Comparison of ENCODE assay signal across 8 mouse cellular contexts in genomic region chr1:191096871-191097681, GRCm38 (mm10). TPM values are rescaled to one million over a fixed set of nuclear protein-coding genes. Genes with fewer than 3 reads are reported as not detected.
A peak's percentile ranks its signal among the peaks of the same experiment; 100 is the strongest.
DNase-seq lines count a peak whose midpoint lies in the region; ATAC-seq and TF ChIP-seq lines count a peak whose summit lies in the region.

No protein-coding gene starts in this region.

- TF ChIP-seq EP300 in heart, adult 2 months (IDR thresholded peaks at IDR 0.05; ENCODE audit: insufficient read depth, low read depth, low read length): no peak

- 47% methylated on average over 14 of the region's 14 CpGs for WGBS in heart, embryonic 11.5 days (ENCODE audit: insufficient replicate concordance)
- WGBS in heart, adult 2 months: 64% methylated on average over 14 of the region's 14 CpGs
- WGBS in embryonic facial prominence, embryonic 11.5 days: 53% methylated on average over 14 of the region's 14 CpGs
- 61% methylated on average over 14 of the region's 14 CpGs for WGBS in midbrain, embryonic 10.5 days

- ATAC-seq in heart, embryonic 11.5 days (replicated peaks; ENCODE audit: insufficient number of reproducible peaks, low FRiP score, low TSS enrichment): no peak
- peak; percentile 66; the same call in 1 of the 2 replicates for ATAC-seq in embryonic facial prominence, embryonic 11.5 days (replicated peaks; ENCODE audit: insufficient number of reproducible peaks, low FRiP score, low TSS enrichment, low read depth)
- no peak for ATAC-seq in activated CD4-positive, CD25-positive, alpha-beta regulatory T cell, adult 4 months

- no peaks in the 10 kb centered on the region for H3K9me3 ChIP-seq in heart, embryonic 11.5 days (replicated peaks; ENCODE audit: control insufficient read depth, low read length)
- H3K9me3 ChIP-seq in embryonic facial prominence, embryonic 11.5 days (replicated peaks; ENCODE audit: control insufficient read depth, low read length): no peaks in the 10 kb centered on the region
- H3K9me3 ChIP-seq in midbrain, embryonic 10.5 days (replicated peaks): no peaks in the 10 kb centered on the region

- peaks cover 8% of the 10 kb centered on the region; the same call in 1 of the 2 replicates for H3K4me1 ChIP-seq in heart, embryonic 11.5 days (ENCODE audit: control insufficient read depth, insufficient read depth, low read length)
- peaks cover 6% of the 10 kb centered on the region for H3K4me1 ChIP-seq in heart, adult 2 months (ENCODE audit: control insufficient read depth, insufficient read depth, low read length)
- no peaks in the 10 kb centered on the region for H3K4me1 ChIP-seq in embryonic facial prominence, embryonic 11.5 days (ENCODE audit: control insufficient read depth, insufficient read depth, low read length)
- peaks cover 19% of the 10 kb centered on the region for H3K4me1 ChIP-seq in midbrain, embryonic 10.5 days

- no peak for TF ChIP-seq CTCF in heart, adult 2 months (IDR thresholded peaks at IDR 0.05)

- H3K4me2 ChIP-seq in heart, embryonic 11.5 days: peak overlapping the region; percentile 100
- H3K4me2 ChIP-seq in embryonic facial prominence, embryonic 11.5 days (ENCODE audit: low read depth, low read length): peak overlapping the region; percentile 97

- H3K4me3 ChIP-seq in heart, embryonic 11.5 days (ENCODE audit: low read depth, low read length): peak overlapping the region; percentile 66
- H3K4me3 ChIP-seq in heart, adult 2 months: no peak overlapping the region
- peak overlapping the region; percentile 56 for H3K4me3 ChIP-seq in embryonic facial prominence, embryonic 11.5 days (ENCODE audit: low read depth, low read length)
- peak overlapping the region; percentile 80 for H3K4me3 ChIP-seq in midbrain, embryonic 10.5 days

- DNase-seq in heart, adult 2 months: no peak
- no peak for DNase-seq in embryonic facial prominence, embryonic 11.5 days (ENCODE audit: low spot score)
- DNase-seq in kidney, adult 18-20 months: peak; percentile 17
- DNase-seq in midbrain, embryonic 10.5 days (ENCODE audit: low spot score): no peak
- DNase-seq in T-cell, adult 2 months (ENCODE audit: low spot score): no peak
- no peak for DNase-seq in layer of hippocampus, postnatal 25 days (ENCODE audit: extremely low spot score in 1 of 2, low spot score in 1 of 2)

- no peak overlapping the region for H3K27ac ChIP-seq in heart, embryonic 11.5 days (ENCODE audit: low read depth, low read length)
- H3K27ac ChIP-seq in heart, adult 2 months: no peak overlapping the region
- H3K27ac ChIP-seq in embryonic facial prominence, embryonic 11.5 days (replicated peaks; ENCODE audit: low read depth, low read length): no peak overlapping the region
- H3K27ac ChIP-seq in midbrain, embryonic 10.5 days (replicated peaks): no peak overlapping the region

- intact Hi-C loops in heart, adult 2 months (cut with DNase I): no loop called here

- H3K27me3 ChIP-seq in heart, embryonic 11.5 days (ENCODE audit: control insufficient read depth, insufficient read depth, low read length): peaks cover 12% of the 10 kb centered on the region
- H3K27me3 ChIP-seq in heart, adult 2 months (ENCODE audit: control insufficient read depth, insufficient read depth, low read length): no peaks in the 10 kb centered on the region
- peaks cover 6% of the 10 kb centered on the region for H3K27me3 ChIP-seq in embryonic facial prominence, embryonic 11.5 days (ENCODE audit: control insufficient read depth, insufficient read depth, low read length)
- H3K27me3 ChIP-seq in midbrain, embryonic 10.5 days (ENCODE audit: low read depth, poor library complexity, severe bottlenecking): peaks cover 58% of the 10 kb centered on the region

- H3K9ac ChIP-seq in heart, embryonic 11.5 days (ENCODE audit: low read depth, low read length): no peak overlapping the region; the same call in 1 of the 2 replicates
- H3K9ac ChIP-seq in heart, adult 2 months (ENCODE audit: low read depth, low read length): no peak overlapping the region
- H3K9ac ChIP-seq in embryonic facial prominence, embryonic 11.5 days (replicated peaks; ENCODE audit: low read length): no peak overlapping the region

- H3K79me2 ChIP-seq in heart, adult 2 months (replicated peaks; ENCODE audit: control insufficient read depth, insufficient read depth, low read length): no peaks in the 10 kb centered on the region

- no peak for TF ChIP-seq POLR2A in heart, adult 2 months (IDR thresholded peaks at IDR 0.05; ENCODE audit: insufficient read depth, low read depth, low read length)

- H3K36me3 ChIP-seq in heart, embryonic 11.5 days (ENCODE audit: control insufficient read depth, insufficient read depth, low read length): no peaks in the 10 kb centered on the region
- H3K36me3 ChIP-seq in heart, adult 2 months (ENCODE audit: control insufficient read depth, insufficient read depth, low read length): no peaks in the 10 kb centered on the region
- no peaks in the 10 kb centered on the region for H3K36me3 ChIP-seq in embryonic facial prominence, embryonic 11.5 days (replicated peaks; ENCODE audit: control insufficient read depth, insufficient read depth, low read depth, low read length)
- no peaks in the 10 kb centered on the region for H3K36me3 ChIP-seq in midbrain, embryonic 10.5 days

RNA-seq across cellular contexts. Expression of gene Batf3, which starts 0.6 kb away (rescaled TPM):
- polyA plus RNA-seq in heart, embryonic 11.5 days (2014; fragmentation: Nextera tagmentation; extraction: Ambion mirVana): 3.9 and 5.1 TPM in 2 replicates
- under 1 TPM in 1 of 2 experiments, not detected in 1; 0.60 TPM for total RNA-seq in heart, adult 2 months (2021)
- 1.3 and 1.8 TPM in 2 replicates for polyA plus RNA-seq in heart, adult 2 months (2012; rRNA removed)
- 9.8 and 11.9 TPM in 2 replicates for polyA plus RNA-seq in embryonic facial prominence, embryonic 11.5 days (2014; fragmentation: Nextera tagmentation; extraction: Ambion mirVana)
- polyA plus RNA-seq in midbrain, embryonic 10.5 days (2016; fragmentation: Nextera tagmentation; extraction: Ambion mirVana): 3.7 and 4.1 TPM in 2 replicates
- polyA plus RNA-seq in activated CD4-positive, CD25-positive, alpha-beta regulatory T cell, adult 4 months (2017; shearing (Covaris generic)): not detected
- total RNA-seq in layer of hippocampus, postnatal 25 days (2021): 1 to 10 TPM in 1 of 2 experiments, under 1 TPM in 1; 0.96 to 1.1 TPM

RNA-seq across cellular contexts. Expression of gene Nsl1, which starts 34.3 kb away (rescaled TPM):
- polyA plus RNA-seq in heart, embryonic 11.5 days (2014; fragmentation: Nextera tagmentation; extraction: Ambion mirVana): 12.7 and 14.0 TPM in 2 replicates
- under 1 TPM; 0.16 to 0.18 TPM for total RNA-seq in heart, adult 2 months (2021)
- 0.18 and 0.20 TPM in 2 replicates for polyA plus RNA-seq in heart, adult 2 months (2012; rRNA removed)
- 23.4 and 25.1 TPM in 2 replicates for polyA plus RNA-seq in embryonic facial prominence, embryonic 11.5 days (2014; fragmentation: Nextera tagmentation; extraction: Ambion mirVana)
- 34.9 and 35.9 TPM in 2 replicates for polyA plus RNA-seq in midbrain, embryonic 10.5 days (2016; fragmentation: Nextera tagmentation; extraction: Ambion mirVana)
- 1 to 10 TPM; 2.0 to 5.2 TPM for polyA plus RNA-seq in activated CD4-positive, CD25-positive, alpha-beta regulatory T cell, adult 4 months (2017; shearing (Covaris generic))
- total RNA-seq in layer of hippocampus, postnatal 25 days (2021): under 1 TPM; 0.80 to 0.91 TPM

RNA-seq across cellular contexts. Expression of gene Tatdn3, which starts 34.3 kb away (rescaled TPM):
- polyA plus RNA-seq in heart, embryonic 11.5 days (2014; fragmentation: Nextera tagmentation; extraction: Ambion mirVana): 19.6 and 20.3 TPM in 2 replicates
- total RNA-seq in heart, adult 2 months (2021): 10 to 100 TPM; 14.3 to 14.6 TPM
- 11.9 and 25.6 TPM in 2 replicates for polyA plus RNA-seq in heart, adult 2 months (2012; rRNA removed)
- 11.9 and 12.0 TPM in 2 replicates for polyA plus RNA-seq in embryonic facial prominence, embryonic 11.5 days (2014; fragmentation: Nextera tagmentation; extraction: Ambion mirVana)
- 10.4 and 11.1 TPM in 2 replicates for polyA plus RNA-seq in midbrain, embryonic 10.5 days (2016; fragmentation: Nextera tagmentation; extraction: Ambion mirVana)
- polyA plus RNA-seq in activated CD4-positive, CD25-positive, alpha-beta regulatory T cell, adult 4 months (2017; shearing (Covaris generic)): 10 to 100 TPM in 1 of 2 experiments, 1 to 10 TPM in 1; 7.3 to 10.8 TPM
- 10 to 100 TPM; 24.0 to 44.7 TPM for total RNA-seq in layer of hippocampus, postnatal 25 days (2021)
